Comparison of ENCODE assay signal across 15 mouse cellular contexts in genomic region chr10:94521776-94522175, GRCm38 (mm10).
A peak's percentile ranks its signal among the peaks of the same experiment; 100 is the strongest.
DNase-seq lines count a peak whose midpoint lies in the region; ATAC-seq and TF ChIP-seq lines count a peak whose summit lies in the region.
"Had no signal": no experiment of that assay in that cellular context is flagged by ENCODE, and none has a peak within 500 bp of the region (broad histone marks: within the 10 kb centered on the region; RNA-seq: fewer than 3 reads in every experiment).

No protein-coding gene starts in this region.

- no peak for ATAC-seq in hindbrain, postnatal 0 days
- ATAC-seq in hindbrain, embryonic 13.5 days (ENCODE audit: low FRiP score) = no peak
- ATAC-seq in embryonic facial prominence, embryonic 12.5 days (ENCODE audit: insufficient number of reproducible peaks, insufficient read depth, low FRiP score, low TSS enrichment) = peak; percentile 22; the same call in 1 of the 2 replicates
- ATAC-seq: hindbrain, embryonic 16.5 days had no signal

- H3K36me3 ChIP-seq in hindbrain, postnatal 0 days (ENCODE audit: insufficient read depth, low read length) = no peaks in the 10 kb centered on the region
- H3K36me3 ChIP-seq in hindbrain, embryonic 13.5 days = no peaks in the 10 kb centered on the region
- no peaks in the 10 kb centered on the region for H3K36me3 ChIP-seq in embryonic facial prominence, embryonic 12.5 days
- H3K36me3 ChIP-seq: embryonic facial prominence, embryonic 13.5 days; neural tube, embryonic 15.5 days had no signal

- peaks cover 22% of the 10 kb centered on the region for H3K4me1 ChIP-seq in hindbrain, postnatal 0 days (ENCODE audit: insufficient read depth, low read length)
- H3K4me1 ChIP-seq in hindbrain, embryonic 13.5 days (replicated peaks) = peaks cover 43% of the 10 kb centered on the region
- peaks cover 39% of the 10 kb centered on the region for H3K4me1 ChIP-seq in embryonic facial prominence, embryonic 12.5 days

- H3K4me3 ChIP-seq in hindbrain, postnatal 0 days (ENCODE audit: low read length) = no peak overlapping the region
- H3K4me3 ChIP-seq in hindbrain, embryonic 13.5 days = no peak overlapping the region
- H3K4me3 ChIP-seq in embryonic facial prominence, embryonic 12.5 days = no peak overlapping the region
- H3K4me3 ChIP-seq: embryonic facial prominence, embryonic 13.5 days; neural tube, embryonic 15.5 days had no signal

- H3K9ac ChIP-seq in hindbrain, postnatal 0 days (replicated peaks; ENCODE audit: low read length) = no peak overlapping the region
- H3K9ac ChIP-seq in hindbrain, embryonic 13.5 days = no peak overlapping the region
- no peak overlapping the region for H3K9ac ChIP-seq in embryonic facial prominence, embryonic 12.5 days
- H3K9ac ChIP-seq: embryonic facial prominence, embryonic 13.5 days; lung, embryonic 14.5 days; neural tube, embryonic 15.5 days had no signal

- TF ChIP-seq CTCF in hindbrain, postnatal 0 days (IDR thresholded peaks at IDR 0.05; ENCODE audit: low read depth) = no peak; the same call in 1 of the 2 replicates

- H3K27me3 ChIP-seq in hindbrain, postnatal 0 days (ENCODE audit: insufficient read depth, low read length) = no peaks in the 10 kb centered on the region
- H3K27me3 ChIP-seq in hindbrain, embryonic 13.5 days = peaks cover 15% of the 10 kb centered on the region
- peaks cover 13% of the 10 kb centered on the region for H3K27me3 ChIP-seq in embryonic facial prominence, embryonic 12.5 days
- H3K27me3 ChIP-seq: neural tube, embryonic 15.5 days had no signal

- WGBS in hindbrain, postnatal 0 days = 23% methylated on average over 10 of the region's 10 CpGs
- WGBS in hindbrain, embryonic 13.5 days = 24% methylated on average over 9 of the region's 10 CpGs
- WGBS in embryonic facial prominence, embryonic 12.5 days = 16% methylated on average over 10 of the region's 10 CpGs

- no peaks in the 10 kb centered on the region for H3K9me3 ChIP-seq in hindbrain, postnatal 0 days (ENCODE audit: low read length)
- H3K9me3 ChIP-seq in hindbrain, embryonic 13.5 days = no peaks in the 10 kb centered on the region
- no peaks in the 10 kb centered on the region for H3K9me3 ChIP-seq in embryonic facial prominence, embryonic 12.5 days
- H3K9me3 ChIP-seq: embryonic facial prominence, embryonic 13.5 days; neural tube, embryonic 15.5 days had no signal

- 0 out of 2 replicates have a peak overlapping the region, but pooled peaks have one; percentile 7 for H3K27ac ChIP-seq in hindbrain, postnatal 0 days
- H3K27ac ChIP-seq in hindbrain, embryonic 13.5 days = no peak overlapping the region
- H3K27ac ChIP-seq in embryonic facial prominence, embryonic 12.5 days = no peak overlapping the region
- H3K27ac ChIP-seq: embryonic facial prominence, embryonic 13.5 days; neural tube, embryonic 15.5 days had no signal

- peak; percentile 21 for DNase-seq in adrenal gland, postnatal 10 days
- DNase-seq in adrenal gland, adult (ENCODE audit: inconsistent age in 2 of 2, low spot score in 1 of 2) = no peak
- peak; percentile 42 for DNase-seq in hindbrain, postnatal 0 days (ENCODE audit: low spot score)
- peak; percentile 39 for DNase-seq in retina, embryonic 14.5 days (ENCODE audit: low spot score)
- DNase-seq in left cerebral cortex, adult 18-20 months (ENCODE audit: low spot score in 2 of 2) = no peak
- DNase-seq in cerebellum, adult 9-11 months = no peak
- DNase-seq: kidney, postnatal 14 days; midbrain, embryonic 14.5 days; thymus, adult 18-20 months had no signal

- H3K4me2 ChIP-seq in hindbrain, postnatal 0 days (ENCODE audit: low read depth, low read length) = no peak overlapping the region
- no peak overlapping the region for H3K4me2 ChIP-seq in hindbrain, embryonic 13.5 days
- H3K4me2 ChIP-seq in embryonic facial prominence, embryonic 12.5 days (replicated peaks) = no peak overlapping the region
- H3K4me2 ChIP-seq: neural tube, embryonic 15.5 days had no signal

Comparison
In these comparisons a context has a peak if more than half of its experiments do, and no peak if none do; other contexts are left out.
1. DNase-seq: peak in adrenal gland, postnatal 10 days (single experiment), hindbrain, postnatal 0 days (single experiment) and retina, embryonic 14.5 days (single experiment); none in adrenal gland, adult (0 of 2), left cerebral cortex, adult 18-20 months (0 of 2) and cerebellum, adult 9-11 months (single experiment).